Mouse (Mus musculus): Measurements from ENCODE around the gene Mboat1. TPM values are rescaled to one million over a fixed set of nuclear protein-coding genes. Genes with fewer than 3 reads are reported as not detected.
A peak's percentile ranks its signal among the peaks of the same experiment; 100 is the strongest.

Gene Mboat1
- polyA plus RNA-seq, 1 experiment from 2014 or later: 1.4 TPM

GRCm38 (mm10) chr13:30251431-30251830, 115.1 kb downstream of the Mboat1 start:
- H3K79me2 ChIP-seq (ENCODE audit: inconsistent target): no peaks in the 10 kb centered on the region
- no peak overlapping the region for H3K27ac ChIP-seq
- H3K36me3 ChIP-seq (ENCODE audit: inconsistent target): no peaks in the 10 kb centered on the region
- no peak overlapping the region for H3K4me3 ChIP-seq (ENCODE audit: inconsistent target)
- 89% methylated on average over 3 of the region's 3 CpGs for WGBS (ENCODE audit: missing documents)

GRCm38 (mm10) chr13:30252692-30253091, 116.4 kb downstream of the Mboat1 start:
- Histone ChIP-seq H3K36me3 (ENCODE audit: inconsistent target) (no peaks in the 10 kb centered on the region), H3K79me2 (ENCODE audit: inconsistent target) (no peaks in the 10 kb centered on the region), H3K27ac (no peak overlapping the region), H3K4me3 (ENCODE audit: inconsistent target) (no peak overlapping the region)
- 69% methylated on average over 3 of the region's 3 CpGs for WGBS (ENCODE audit: missing documents)

GRCm38 (mm10) chr13:30253636-30254264, 117.5 kb downstream of the Mboat1 start:
- 35% methylated on average over 5 of the region's 5 CpGs for WGBS (ENCODE audit: missing documents)
- H3K79me2 ChIP-seq (ENCODE audit: inconsistent target): no peaks in the 10 kb centered on the region
- H3K36me3 ChIP-seq (ENCODE audit: inconsistent target): no peaks in the 10 kb centered on the region
- peak overlapping the region; percentile 12; the same call in 1 of the 2 replicates for H3K27ac ChIP-seq
- no peak overlapping the region for H3K4me3 ChIP-seq (ENCODE audit: inconsistent target)

GRCm38 (mm10) chr13:30254421-30254820, 118.1 kb downstream of the Mboat1 start:
- no peak overlapping the region for H3K4me3 ChIP-seq (ENCODE audit: inconsistent target)
- no peaks in the 10 kb centered on the region for H3K79me2 ChIP-seq (ENCODE audit: inconsistent target)
- no peaks in the 10 kb centered on the region for H3K36me3 ChIP-seq (ENCODE audit: inconsistent target)
- H3K27ac ChIP-seq: no peak overlapping the region
- 84% methylated on average over 6 of the region's 6 CpGs for WGBS (ENCODE audit: missing documents)

GRCm38 (mm10) chr13:30258802-30259201, 122.5 kb downstream of the Mboat1 start:
- Histone ChIP-seq H3K27ac (no peak overlapping the region), H3K36me3 (ENCODE audit: inconsistent target) (no peaks in the 10 kb centered on the region), H3K4me3 (ENCODE audit: inconsistent target) (no peak overlapping the region), H3K79me2 (ENCODE audit: inconsistent target) (no peaks in the 10 kb centered on the region)
- 53% methylated on average over 10 of the region's 10 CpGs for WGBS (ENCODE audit: missing documents)

- no peak overlapping the region for H3K4me3 ChIP-seq (ENCODE audit: inconsistent target)
- WGBS (ENCODE audit: missing documents): 80% methylated on average over 9 of the region's 9 CpGs
Measured at GRCm38 (mm10) chr13:30259326-30259725, 123.0 kb downstream of the Mboat1 start.

GRCm38 (mm10) chr13:30259912-30260560, 123.7 kb downstream of the Mboat1 start:
- no peak overlapping the region for H3K27ac ChIP-seq
- no peaks in the 10 kb centered on the region for H3K36me3 ChIP-seq (ENCODE audit: inconsistent target)
- no peak overlapping the region for H3K4me3 ChIP-seq (ENCODE audit: inconsistent target)
- no peaks in the 10 kb centered on the region for H3K79me2 ChIP-seq (ENCODE audit: inconsistent target)
- 14% methylated on average over 8 of the region's 8 CpGs for WGBS (ENCODE audit: missing documents)

More at GRCm38 (mm10) chr13:30259326-30259725, 123.0 kb downstream of the Mboat1 start:
- Histone ChIP-seq H3K36me3 (ENCODE audit: inconsistent target) (no peaks in the 10 kb centered on the region), H3K79me2 (ENCODE audit: inconsistent target) (no peaks in the 10 kb centered on the region), H3K27ac (no peak overlapping the region)

GRCm38 (mm10) chr13:30263681-30264080, 127.4 kb downstream of the Mboat1 start:
- Histone ChIP-seq H3K36me3 (ENCODE audit: inconsistent target) (no peaks in the 10 kb centered on the region), H3K4me3 (ENCODE audit: inconsistent target) (no peak overlapping the region), H3K79me2 (ENCODE audit: inconsistent target) (no peaks in the 10 kb centered on the region), H3K27ac (no peak overlapping the region)
- 22% methylated on average over 2 of the region's 2 CpGs for WGBS (ENCODE audit: missing documents)

GRCm38 (mm10) chr13:30264303-30264702, 128.0 kb downstream of the Mboat1 start:
- Histone ChIP-seq H3K4me3 (ENCODE audit: inconsistent target) (no peak overlapping the region), H3K27ac (no peak overlapping the region), H3K79me2 (ENCODE audit: inconsistent target) (no peaks in the 10 kb centered on the region), H3K36me3 (ENCODE audit: inconsistent target) (no peaks in the 10 kb centered on the region)
- WGBS (ENCODE audit: missing documents): 41% methylated on average over 12 of the region's 12 CpGs

- 53% methylated on average over 5 of the region's 5 CpGs for WGBS (ENCODE audit: missing documents)
- Histone ChIP-seq H3K36me3 (ENCODE audit: inconsistent target) (no peaks in the 10 kb centered on the region), H3K27ac (no peak overlapping the region), H3K79me2 (ENCODE audit: inconsistent target) (no peaks in the 10 kb centered on the region), H3K4me3 (ENCODE audit: inconsistent target) (no peak overlapping the region)
Measured at GRCm38 (mm10) chr13:30264765-30265164, 128.5 kb downstream of the Mboat1 start.

GRCm38 (mm10) chr13:30266036-30266435, 129.7 kb downstream of the Mboat1 start:
- no peaks in the 10 kb centered on the region for H3K36me3 ChIP-seq (ENCODE audit: inconsistent target)
- H3K79me2 ChIP-seq (ENCODE audit: inconsistent target): no peaks in the 10 kb centered on the region
- H3K4me3 ChIP-seq (ENCODE audit: inconsistent target): no peak overlapping the region
- WGBS (ENCODE audit: missing documents): 76% methylated on average over 11 of the region's 11 CpGs
- no peak overlapping the region for H3K27ac ChIP-seq

- Histone ChIP-seq H3K36me3 (ENCODE audit: inconsistent target) (no peaks in the 10 kb centered on the region), H3K27ac (no peak overlapping the region), H3K79me2 (ENCODE audit: inconsistent target) (no peaks in the 10 kb centered on the region), H3K4me3 (ENCODE audit: inconsistent target) (no peak overlapping the region)
- WGBS (ENCODE audit: missing documents): 23% methylated on average over 6 of the region's 6 CpGs
Measured at GRCm38 (mm10) chr13:30272040-30272686, 135.9 kb downstream of the Mboat1 start.
